Mouse (Mus musculus) olfactory bulb, adult 2 months (tissue): ENCODE measurements around the gene Tnni2.

Experiments used
- CTCF ChIP-seq: fragments of 200-500 bp; IDR thresholded peaks from 2 replicates; pipeline ENCODE4 v1.5.1; 2012; ENCODE audit warnings: low read depth, mild to moderate bottlenecking, low read length, moderate library complexity; ENCODE audit not compliant: insufficient read depth
- POLR2A ChIP-seq: fragments of 200-500 bp; IDR thresholded peaks from 2 replicates; pipeline ENCODE4 v1.6.1; 2012; ENCODE audit warnings: mild to moderate bottlenecking, low read depth, low read length, moderate library complexity; ENCODE audit not compliant: insufficient read depth

DNA sequence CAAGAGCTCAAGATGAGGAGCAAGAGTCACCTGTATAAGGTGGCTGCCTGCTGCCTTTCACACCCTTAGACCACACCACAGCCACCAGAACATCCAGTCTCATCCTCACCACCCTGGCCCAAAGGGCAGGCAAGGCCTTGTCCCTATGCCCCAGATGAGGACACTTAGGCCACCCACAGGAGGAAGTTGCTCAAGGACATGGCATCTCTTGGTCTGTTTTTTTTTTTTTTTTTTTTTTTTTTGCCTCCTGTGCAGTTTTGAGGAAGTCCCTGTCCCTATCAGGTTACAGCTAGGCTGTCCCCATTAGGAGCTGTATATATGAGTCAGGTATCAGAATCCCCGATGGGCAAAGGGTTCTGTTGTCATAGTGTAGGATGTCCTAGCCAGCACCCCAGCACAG is 42.4 kb upstream of the Tnni2 start:
- TF ChIP-seq POLR2A = no peak
- TF ChIP-seq CTCF = no peak
